Mouse (Mus musculus) central nervous system, embryonic 11.5 days (tissue): ENCODE results near the gene Vmn1r117. TPM values are rescaled to one million over a fixed set of nuclear protein-coding genes. Genes with fewer than 3 reads are reported as not detected.

Experiments used
- polyA plus RNA-seq: library from polyadenylated mRNA; depleted of rRNA; stranded (reverse); fragments of >200 nt; gene quantifications from 2 replicates; pipeline ENCODE4 v1.2.3, GENCODE M21; 2012; rRNA removed

The Vmn1r117 gene
- not detected in 2 replicates for polyA plus RNA-seq

GRCm38 (mm10) chr7:20884021-20884420 is at the start of gene Vmn1r117:
Gene Vmn1r117 (minus strand): TSS chr7:20884121.

GRCm38 (mm10) chr7:20912247-20912646 is 28.3 kb upstream of the Vmn1r117 start, which contains the start of gene Vmn1r118:
Gene Vmn1r118 (minus strand): TSS chr7:20912347.

GRCm38 (mm10) chr7:20871956-20872355 is 12.0 kb downstream of the Vmn1r117 start, which contains the start of gene Vmn1r116:
Gene Vmn1r116 (plus strand): TSS chr7:20872256.

GRCm38 (mm10) chr7:20844885-20845284 is 39.0 kb downstream of the Vmn1r117 start, which contains the start of gene Vmn1r115:
Gene Vmn1r115 (minus strand): TSS chr7:20844985.

Other genes starting within 250 kb of the Vmn1r117 start
- gene Vmn1r107, start 215.2 kb downstream of the Vmn1r117 start, polyA plus RNA-seq: not detected in 2 replicates
- gene Vmn1r111, start 180.9 kb downstream of the Vmn1r117 start, polyA plus RNA-seq: not detected in 2 replicates
- gene Gm10668, start 153.5 kb downstream of the Vmn1r117 start, polyA plus RNA-seq: not detected in 2 replicates
- not detected in 2 replicates for gene Vmn1r112, start 112.9 kb downstream of the Vmn1r117 start, polyA plus RNA-seq
- not detected in 2 replicates for gene Vmn1r113, start 96.8 kb downstream of the Vmn1r117 start, polyA plus RNA-seq
- not detected in 2 replicates for gene Vmn1r114, start 71.9 kb downstream of the Vmn1r117 start, polyA plus RNA-seq
- not detected in 2 replicates for gene Vmn1r115, start 39.1 kb downstream of the Vmn1r117 start, polyA plus RNA-seq
- not detected in 2 replicates for gene Vmn1r116, start 11.9 kb downstream of the Vmn1r117 start, polyA plus RNA-seq
- gene Vmn1r118, start 28.2 kb upstream of the Vmn1r117 start, polyA plus RNA-seq: not detected in 2 replicates
- not detected in 2 replicates for gene Vmn1r119, start 128.3 kb upstream of the Vmn1r117 start, polyA plus RNA-seq
- gene Vmn1r120, start 169.7 kb upstream of the Vmn1r117 start, polyA plus RNA-seq: not detected in 2 replicates
- not detected in 2 replicates for gene Vmn1r121, start 214.4 kb upstream of the Vmn1r117 start, polyA plus RNA-seq